Mouse (Mus musculus): ENCODE measurements around the gene Tubd1.

DNA sequence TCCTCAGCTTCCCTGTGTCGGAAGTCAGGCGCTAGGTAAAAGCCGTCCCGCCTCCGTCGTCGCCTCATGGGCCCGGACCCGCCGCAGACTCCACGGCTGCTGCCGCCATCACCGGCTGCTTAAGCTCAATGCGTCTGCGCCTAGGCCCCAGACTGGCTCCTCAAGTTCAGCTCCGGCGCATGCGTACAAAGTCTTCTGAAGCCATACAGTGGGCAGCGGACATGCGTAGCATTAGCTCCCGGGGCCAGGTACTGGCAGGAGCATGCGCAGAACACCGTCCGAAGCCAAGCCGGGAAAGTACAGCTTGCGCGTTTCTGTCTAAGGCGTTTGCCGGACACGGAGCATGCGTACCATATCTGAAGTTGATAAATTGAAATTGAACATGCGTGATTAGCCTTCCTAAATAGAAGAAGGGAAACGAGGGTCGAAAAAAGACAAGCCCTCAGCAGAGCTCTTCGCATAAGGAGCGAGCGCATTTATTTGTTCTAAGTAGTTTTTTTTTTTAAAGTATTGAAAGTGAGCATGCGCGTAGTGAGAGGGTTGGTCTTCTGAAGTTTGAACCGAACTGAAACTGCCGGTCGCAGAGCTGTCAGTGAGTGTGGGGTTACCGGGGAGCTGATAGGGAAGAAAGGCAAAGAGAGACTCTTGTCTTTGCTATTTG lies at the start of gene Tubd1, which contains the start of gene Rps6kb1:
- TF ChIP-seq CTCF (conservative IDR thresholded peaks at IDR 0.05; ENCODE audit: low read length) (no peak), POU5F1 (IDR thresholded peaks at IDR 0.05; ENCODE audit: borderline replicate concordance, low read length) (no peak), NANOG (IDR thresholded peaks at IDR 0.05; ENCODE audit: borderline replicate concordance, low read length) (no peak)

Data from E14TG2a.4 (cell line).